ENCODE assay signal across 16 mouse cellular contexts in genomic region chr6:55123056-55123455, GRCm38 (mm10). TPM values are rescaled to one million over a fixed set of nuclear protein-coding genes. Genes with fewer than 3 reads are reported as not detected.
DNase-seq lines count a peak whose midpoint lies in the region; ATAC-seq lines count a peak whose summit lies in the region.
"Had no signal": no experiment of that assay in that cellular context is flagged by ENCODE, and none has a peak within 500 bp of the region (broad histone marks: within the 10 kb centered on the region; RNA-seq: fewer than 3 reads in every experiment).

No protein-coding gene starts in this region.

- DNase-seq in lung, postnatal 25 days (ENCODE audit: low spot score), result peak; percentile 8
- no peak for DNase-seq in lung, postnatal 14 days
- DNase-seq in brain, adult 2 months (ENCODE audit: low read depth, low spot score), result peak; percentile 37
- DNase-seq in heart, adult 8-10 months (ENCODE audit: low spot score), result peak; percentile 36
- no peak for DNase-seq in ovary, postnatal 14 days (ENCODE audit: low spot score)
- no peak for DNase-seq in frontal cortex, postnatal 10 days (ENCODE audit: low spot score in 2 of 2)
- DNase-seq in right cerebral cortex, postnatal 36 days (ENCODE audit: low spot score in 2 of 2), result no peak
- DNase-seq: adrenal gland, postnatal 25 days; cerebellum, postnatal 14 days; liver, postnatal 0 days; spleen, adult 18-20 months; thymus, postnatal 14 days had no signal

- ATAC-seq in megakaryocyte, adult 5-6 weeks (ENCODE audit: poor library complexity, severe bottlenecking), result peak; percentile 59; the same call in 1 of the 2 replicates
- ATAC-seq: activated CD4-positive, CD25-positive, alpha-beta regulatory T cell, adult 4 months; intestine, embryonic 16.5 days; liver, postnatal 0 days had no signal

RNA-seq across cellular contexts. Expression of gene Crhr2, which starts 9.8 kb away (rescaled TPM):
- 10 to 100 TPM; 20.4 to 30.3 (median 22.6) TPM for total RNA-seq in heart, adult 8-10 months (2022)
- not detected in 2 replicates for total RNA-seq in megakaryocyte, adult 5-6 weeks (2015)
- total RNA-seq in megakaryocyte, adult 5-6 weeks (2017), result not detected in 2 replicates
- total RNA-seq: adrenal gland, postnatal 25 days had no signal

RNA-seq across cellular contexts. Expression of gene Inmt, which starts 51.8 kb away (rescaled TPM):
- total RNA-seq in heart, adult 8-10 months (2022), result 100 to 1,000 TPM in 1 of 4 experiments, 10 to 100 TPM in 3; 24.3 to 119 (median 52.8) TPM
- total RNA-seq in megakaryocyte, adult 5-6 weeks (2015), result not detected in 2 replicates
- total RNA-seq in megakaryocyte, adult 5-6 weeks (2017), result not detected in 2 replicates
- total RNA-seq: left cerebral cortex, postnatal 10 days had no signal

Comparison
In these comparisons a context has a peak if more than half of its experiments do, and no peak if none do; other contexts are left out.
1. DNase-seq: peak in lung, postnatal 25 days (single experiment), brain, adult 2 months (single experiment) and heart, adult 8-10 months (single experiment); none in lung, postnatal 14 days (single experiment), ovary, postnatal 14 days (single experiment), frontal cortex, postnatal 10 days (0 of 2) and right cerebral cortex, postnatal 36 days (0 of 2).
2. RNA of gene Crhr2, which starts 9.8 kb away (total RNA-seq): 20.4 to 30.3 TPM in heart, adult 8-10 months; not detected in megakaryocyte, adult 5-6 weeks; every median in the first group is over 10 times any median in the second.
3. RNA of gene Inmt, which starts 51.8 kb away (total RNA-seq): 24.3 to 119 TPM in heart, adult 8-10 months; not detected in megakaryocyte, adult 5-6 weeks; every median in the first group is over 10 times any median in the second.